Mouse (Mus musculus) hindbrain, postnatal 0 days (tissue): ENCODE data around the gene Zzz3. TPM values are rescaled to one million over a fixed set of nuclear protein-coding genes. Genes with fewer than 3 reads are reported as not detected.

Experiments used
- ATAC-seq: fragments of 200-750 bp; cut with Nextera tagmentation; 2 replicates; pipeline ENCODE4 v1.8.0; 2017; ENCODE audit warnings: mild to moderate bottlenecking, moderate TSS enrichment, moderate library complexity
- DNase-seq: peaks from one replicate; pipeline ENCODE4 v3.0.0-alpha.2; 2015; ENCODE audit warnings: low spot score
- H3K27ac ChIP-seq: fragments of 300-500 bp; sonication (generic); 2 replicates; pipeline ENCODE4 v1.5.1; 2014; ENCODE audit warnings: mild to moderate bottlenecking
- H3K27me3 ChIP-seq: fragments of 300-500 bp; sonication (generic); 2 replicates; pipeline ENCODE4 v1.6.1; 2014; ENCODE audit warnings: low read length, mixed read lengths; ENCODE audit not compliant: insufficient read depth
- H3K36me3 ChIP-seq: fragments of 300-500 bp; sonication (generic); 2 replicates; pipeline ENCODE4 v1.6.1; 2014; ENCODE audit warnings: low read length, mixed read lengths; ENCODE audit not compliant: insufficient read depth
- H3K4me1 ChIP-seq: fragments of 300-500 bp; sonication (generic); 2 replicates; pipeline ENCODE4 v1.6.1; 2014; ENCODE audit warnings: antibody characterized with exemption, low read length, mixed read lengths; ENCODE audit not compliant: insufficient read depth
- H3K4me2 ChIP-seq: fragments of 300-500 bp; sonication (generic); 2 replicates; pipeline ENCODE4 v1.6.1; 2014; ENCODE audit warnings: low read depth, mild to moderate bottlenecking, low read length, moderate library complexity, mixed read lengths
- H3K4me3 ChIP-seq: fragments of 300-500 bp; sonication (generic); 2 replicates; pipeline ENCODE4 v1.5.1; 2014; ENCODE audit warnings: low read length
- H3K9ac ChIP-seq: fragments of 300-500 bp; sonication (generic); replicated peaks from 2 replicates; pipeline ENCODE4 v1.6.1; 2014; ENCODE audit warnings: mild to moderate bottlenecking, low read length, moderate library complexity, mixed read lengths
- H3K9me3 ChIP-seq: fragments of 300-500 bp; sonication (generic); 2 replicates; pipeline ENCODE4 v1.6.1; 2016; ENCODE audit warnings: low read length, mixed read lengths
- CTCF ChIP-seq: IDR thresholded peaks from 2 replicates; pipeline ENCODE4 v1.5.1; 2016; ENCODE audit warnings: antibody characterized with exemption, control low read depth, low read depth
- WGBS: fragments of 180-500 bp; shearing (Covaris S2); extraction: QIAGEN DNeasy Blood & Tissue Kit; methylation state at CpG from one replicate; pipeline ENCODE4 v1.1.7; 2014; 5-methylcytosine and 5-hydroxymethylcytosine counted together
- polyA plus RNA-seq: library from polyadenylated mRNA; unstranded; fragments of >200 nt; fragmentation: Nextera tagmentation; extraction: Ambion mirVana; gene quantifications from 2 replicates; pipeline ENCODE4 v1.2.1, GENCODE M21; 2015
- total RNA-seq: library from RNA; depleted of rRNA; stranded (reverse); fragments of >200 nt; gene quantifications from 2 replicates; pipeline ENCODE4 v1.2.3, GENCODE M21; 2014; rRNA removed

The Zzz3 gene
- 28.0 and 33.3 TPM in 2 replicates for total RNA-seq
- polyA plus RNA-seq: 20.9 and 23.4 TPM in 2 replicates

DNA sequence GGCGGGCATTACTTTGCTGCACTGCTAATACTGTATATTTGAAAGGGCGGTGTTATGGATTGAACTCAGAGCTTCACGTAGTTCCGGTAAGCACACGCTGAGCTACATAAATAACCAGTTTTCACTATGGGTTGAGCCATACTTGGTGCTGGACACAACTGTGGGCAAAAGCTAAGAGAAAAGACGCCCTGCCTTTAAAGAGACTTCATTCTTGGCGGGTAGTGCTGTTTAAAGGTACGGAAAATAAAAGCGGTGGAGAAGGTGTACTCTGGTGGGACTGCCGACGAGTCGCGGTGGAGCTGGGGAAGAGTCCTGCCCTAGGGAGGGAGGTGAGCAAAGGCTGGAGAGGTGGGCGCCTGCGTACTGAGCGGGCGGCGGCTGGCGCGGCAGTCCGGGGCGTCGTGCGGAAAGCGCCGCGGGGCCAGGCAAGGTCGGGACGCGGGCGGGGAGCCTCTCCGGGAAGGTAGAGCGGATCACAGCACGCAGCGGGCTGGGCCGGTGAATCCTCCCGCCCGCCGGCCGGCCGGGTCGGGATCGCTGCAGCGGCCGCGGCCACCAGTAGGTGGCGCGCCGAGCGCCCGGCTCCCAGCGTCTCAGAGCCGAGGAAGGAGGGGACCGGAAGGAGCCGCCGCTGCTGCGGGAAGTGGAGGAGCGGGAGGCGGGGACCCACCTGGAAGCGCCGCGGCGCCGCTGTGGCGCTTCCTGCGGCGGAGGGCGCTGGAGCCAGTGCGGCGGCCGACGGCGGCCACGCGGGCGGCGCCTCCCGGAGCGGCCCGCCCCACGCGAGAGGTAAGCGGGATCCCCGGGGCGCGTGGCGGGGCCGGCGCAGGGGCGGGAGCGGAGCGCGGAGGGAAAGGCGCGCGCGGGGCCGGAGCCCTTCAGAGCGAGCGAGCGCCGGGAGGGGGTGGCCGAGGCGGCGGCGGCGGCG lies at the start of gene Zzz3:
Gene Zzz3, plus strand, starts transcription at position 124 of the 928 bp plus-strand sequence.
- H3K27ac ChIP-seq: peak within 1 kb of the TSS; percentile 99
- TF ChIP-seq CTCF: peak; percentile 57
- no peaks in the 10 kb centered on the region for H3K9me3 ChIP-seq
- peak within 1 kb of the TSS; percentile 77 for H3K4me3 ChIP-seq
- 1% methylated on average over 81 of the region's 108 CpGs for WGBS
- H3K4me2 ChIP-seq: peak within 1 kb of the TSS; percentile 62
- DNase-seq (peak; percentile 95), ATAC-seq (peak; percentile 94)
- H3K27me3 ChIP-seq: no peaks in the 10 kb centered on the region
- H3K9ac ChIP-seq: peak within 1 kb of the TSS; percentile 87
- H3K36me3 ChIP-seq: peaks cover 6% of the 10 kb centered on the region; the same call in 1 of the 2 replicates
- H3K4me1 ChIP-seq: peaks cover 6% of the 10 kb centered on the region; the same call in 1 of the 2 replicates

DNA sequence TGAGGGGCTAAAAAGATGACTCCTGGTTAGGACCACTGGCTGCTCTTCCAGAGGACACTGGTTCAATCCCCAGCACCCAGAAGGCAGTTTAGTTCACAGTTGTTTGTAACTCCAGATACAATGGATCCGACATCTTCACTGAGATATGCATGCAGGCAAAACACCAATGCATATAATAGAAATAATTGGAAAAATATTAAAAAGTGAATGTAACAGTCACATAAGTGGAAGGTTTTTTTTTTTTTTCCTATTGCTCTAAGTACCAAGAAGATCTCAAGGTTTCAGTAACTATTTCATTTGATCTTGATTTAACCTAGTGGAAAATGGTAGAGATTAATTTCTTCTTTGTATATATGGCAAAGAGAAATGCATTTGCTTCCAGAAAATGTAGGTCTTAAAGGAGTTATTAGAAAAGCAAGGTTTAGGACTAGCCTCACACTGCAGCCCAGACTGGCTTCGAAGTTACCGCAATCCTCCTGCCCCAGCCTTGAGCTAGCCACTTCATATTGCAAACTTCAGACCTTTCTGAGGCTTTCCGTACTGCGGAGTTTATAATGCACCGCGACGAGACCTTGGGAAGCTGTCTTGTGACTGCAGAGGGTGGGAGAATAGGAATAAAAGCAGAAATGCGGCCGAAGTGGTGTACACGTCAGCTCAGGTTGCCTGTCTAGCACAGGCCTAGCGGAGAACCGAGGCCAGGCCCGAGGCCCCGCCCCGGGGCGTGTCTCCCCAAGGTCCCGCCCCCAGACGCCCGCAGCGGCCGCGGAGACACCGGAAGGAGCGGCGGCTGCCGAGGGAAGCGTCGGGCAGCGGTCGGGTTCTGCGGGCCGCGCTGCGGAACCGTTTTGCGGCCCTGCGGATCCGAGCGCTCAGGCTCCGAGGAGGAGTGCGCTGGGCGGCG lies 49.3 kb upstream of the Zzz3 start, which contains the start of gene Usp33:
Gene Usp33, plus strand, starts transcription at position 747 of the 901 bp plus-strand sequence.
- ATAC-seq (peak; percentile 97), DNase-seq (peak; percentile 96)
- 7% methylated on average over 37 of the region's 44 CpGs for WGBS
- TF ChIP-seq CTCF: no peak
- H3K27ac ChIP-seq: peak within 1 kb of the TSS; percentile 92
- peak within 1 kb of the TSS; percentile 84 for H3K4me3 ChIP-seq
- H3K9ac ChIP-seq: peak within 1 kb of the TSS; percentile 87
- H3K4me2 ChIP-seq: peak within 1 kb of the TSS; percentile 65
- H3K4me1 ChIP-seq: 0 out of 2 replicates have a peak, but pooled peaks cover 6% of the 10 kb centered on the region
- H3K9me3 ChIP-seq: no peaks in the 10 kb centered on the region
- no peaks in the 10 kb centered on the region for H3K36me3 ChIP-seq
- H3K27me3 ChIP-seq: no peaks in the 10 kb centered on the region

DNA sequence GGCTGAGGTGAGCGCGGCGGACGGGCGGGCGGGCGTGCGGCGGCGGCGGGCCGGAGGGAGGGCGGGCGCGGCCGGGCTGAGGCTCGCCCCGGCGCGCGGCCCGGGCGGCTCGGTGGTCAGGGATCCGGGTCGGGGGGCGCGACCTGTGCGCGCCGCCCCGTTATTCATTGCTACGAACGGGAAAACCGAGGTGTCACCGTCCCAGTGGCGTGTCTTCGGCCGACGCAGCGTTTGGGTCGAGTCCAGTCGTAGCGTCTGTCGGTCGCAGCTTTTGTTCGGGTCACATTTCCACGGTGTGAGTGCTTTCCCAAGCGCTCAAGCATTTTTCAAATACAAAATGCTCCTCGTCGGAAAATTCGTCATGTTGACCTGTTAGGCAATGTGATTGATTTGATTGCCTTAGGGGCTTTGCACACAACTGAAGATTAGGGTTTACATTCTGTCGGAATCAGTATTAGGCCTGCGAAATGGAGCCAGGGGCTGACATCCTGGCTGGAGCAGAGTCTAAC lies 48.6 kb upstream of the Zzz3 start:
- Histone ChIP-seq H3K9ac (peak overlapping the region; percentile 87), H3K27ac (peak overlapping the region; percentile 92), H3K9me3 (no peaks in the 10 kb centered on the region), H3K4me2 (peak overlapping the region; percentile 65), H3K4me3 (peak overlapping the region; percentile 84), H3K27me3 (no peaks in the 10 kb centered on the region), H3K4me1 (0 out of 2 replicates have a peak, but pooled peaks cover 6% of the 10 kb centered on the region), H3K36me3 (no peaks in the 10 kb centered on the region)
- TF ChIP-seq CTCF: no peak
- DNase-seq (peak; percentile 63), ATAC-seq (no peak; the same call in 1 of the 2 replicates)
- under 1% methylated on average over 47 of the region's 54 CpGs for WGBS

DNA sequence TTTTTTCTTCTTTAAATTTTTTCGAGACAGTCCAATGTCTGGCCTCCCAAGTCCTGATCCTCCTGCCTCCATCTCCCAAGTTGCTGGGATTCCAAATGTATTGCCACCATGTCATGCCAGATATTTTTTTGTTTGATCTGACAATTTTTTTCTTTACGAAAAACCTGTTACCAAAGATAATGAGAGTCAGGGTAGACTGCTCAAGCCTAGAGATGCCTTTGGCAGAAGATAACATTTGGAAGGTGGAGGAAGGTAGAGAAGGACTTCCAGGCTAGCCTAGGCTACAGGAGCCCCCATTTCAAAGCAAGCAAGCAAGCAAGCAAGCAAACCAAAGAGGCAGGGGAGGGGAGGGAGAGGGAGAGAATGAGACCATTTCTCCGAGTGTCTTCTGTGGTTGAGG lies 48.0 kb upstream of the Zzz3 start:
- ATAC-seq (no peak), DNase-seq (no peak)
- WGBS: 33% methylated on average over 3 of the region's 3 CpGs

DNA sequence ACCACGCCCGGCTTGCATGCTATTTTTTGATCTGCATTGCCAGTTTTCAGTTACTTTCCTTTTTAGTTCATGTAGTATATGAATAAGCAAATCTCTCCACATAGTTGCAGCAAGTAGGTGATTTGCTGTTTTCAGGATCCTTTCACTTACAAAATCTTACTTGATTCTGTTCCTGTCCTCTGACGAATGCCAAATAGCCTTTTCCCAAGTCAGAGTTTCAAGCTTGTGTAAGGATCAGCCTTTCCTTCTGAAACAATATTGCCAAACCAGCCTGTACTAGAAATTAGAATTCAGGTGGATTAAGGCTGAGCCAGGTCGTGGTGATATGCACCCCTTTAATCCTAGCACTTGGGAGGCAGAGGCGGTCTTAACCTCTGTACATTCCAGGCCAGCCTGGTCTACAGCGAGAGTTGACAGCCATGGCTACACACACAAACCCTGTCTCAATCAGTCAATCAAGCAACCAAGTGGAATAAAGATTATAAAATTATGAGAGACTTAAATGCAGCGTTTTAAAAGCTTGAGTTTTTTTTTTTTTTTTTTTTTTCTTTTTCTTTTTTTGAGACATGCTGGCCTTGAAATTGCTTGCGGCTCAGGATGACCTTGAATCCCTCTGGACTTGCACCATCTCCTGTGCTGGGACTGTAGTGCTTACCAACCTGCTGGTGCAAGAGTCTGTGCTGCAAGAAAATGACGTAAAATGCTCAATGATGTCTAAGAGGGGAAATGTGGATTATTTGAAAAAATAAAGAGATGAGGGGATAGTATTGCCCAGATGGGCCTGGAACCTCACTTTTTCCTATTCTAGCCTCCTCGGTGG lies 47.1 kb upstream of the Zzz3 start:
- Histone ChIP-seq H3K4me2 (peak overlapping the region; percentile 65; the same call in 1 of the 2 replicates), H3K4me3 (no peak overlapping the region), H3K4me1 (0 out of 2 replicates have a peak, but pooled peaks cover 6% of the 10 kb centered on the region), H3K27ac (no peak overlapping the region), H3K9ac (no peak overlapping the region), H3K9me3 (no peaks in the 10 kb centered on the region), H3K36me3 (no peaks in the 10 kb centered on the region), H3K27me3 (no peaks in the 10 kb centered on the region)
- WGBS: 83% methylated on average over 10 of the region's 10 CpGs
- DNase-seq: no peak
- no peak for TF ChIP-seq CTCF
- no peak for ATAC-seq

More for the DNA sequence above, 48.0 kb upstream of the Zzz3 start:
- H3K27me3 ChIP-seq: no peaks in the 10 kb centered on the region
- peak overlapping the region; percentile 87 for H3K9ac ChIP-seq
- no peak for TF ChIP-seq CTCF
- H3K4me1 ChIP-seq: 0 out of 2 replicates have a peak, but pooled peaks cover 6% of the 10 kb centered on the region
- peak overlapping the region; percentile 65 for H3K4me2 ChIP-seq
- H3K9me3 ChIP-seq: no peaks in the 10 kb centered on the region
- peak overlapping the region; percentile 92 for H3K27ac ChIP-seq
- H3K36me3 ChIP-seq: no peaks in the 10 kb centered on the region
- H3K4me3 ChIP-seq: peak overlapping the region; percentile 84
